ENCODE assay signal across 2 mouse cellular contexts in the genomic region with DNA sequence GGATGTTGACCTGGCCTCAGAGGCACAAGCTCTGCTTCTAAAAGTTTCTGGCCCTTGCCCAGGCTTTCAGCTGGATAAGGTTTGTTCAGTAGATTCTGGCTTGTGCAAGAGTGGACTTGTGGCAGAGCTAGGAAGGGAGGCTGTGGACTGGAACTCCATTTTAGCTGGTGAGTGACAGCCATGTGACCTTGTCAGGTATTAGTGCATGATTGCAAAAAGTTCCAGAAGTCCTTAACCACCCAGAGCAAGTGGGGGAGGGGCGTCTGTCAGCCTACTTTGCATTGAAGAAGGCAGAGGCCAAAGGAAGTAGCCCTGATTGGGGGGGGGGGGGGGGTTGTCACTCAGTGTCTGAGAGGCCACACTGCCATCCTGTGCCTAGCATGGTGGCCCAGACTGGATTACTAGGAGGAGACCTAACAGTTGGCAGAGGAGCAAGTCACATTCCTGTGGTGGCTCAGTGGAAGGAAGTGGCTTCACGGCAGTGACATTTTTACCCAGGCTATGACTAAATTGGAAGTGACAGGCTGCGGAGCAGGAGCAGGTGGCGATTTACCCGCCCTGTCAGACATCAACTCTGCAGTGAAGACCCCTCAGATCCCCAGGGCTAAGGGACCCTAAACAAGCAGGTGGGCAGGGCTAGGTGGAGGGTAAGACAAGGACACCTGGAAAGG.
TF ChIP-seq lines count a peak whose summit lies in the region.

No protein-coding gene starts in this region.

TF ChIP-seq in CH12.LX, 34 proteins besides CTCF, POLR2A, EP300 and RAD21 (continued from another document):
- TF ChIP-seq KAT2A (IDR thresholded peaks at IDR 0.05; ENCODE audit: insufficient replicate concordance, low read length) (no peak), ZC3H11A (IDR thresholded peaks at IDR 0.05; ENCODE audit: low read depth, low read length) (no peak), RCOR1 (conservative IDR thresholded peaks at IDR 0.05; ENCODE audit: low read depth, low read length) (no peak), MAZ (IDR thresholded peaks at IDR 0.05; ENCODE audit: low read depth, low read length) (no peak), ETS1 (conservative IDR thresholded peaks at IDR 0.05; ENCODE audit: low read depth, low read length) (no peak), GABPA (IDR thresholded peaks at IDR 0.05; ENCODE audit: insufficient replicate concordance, low read depth, low read length) (no peak)
TF ChIP-seq in CH12.LX: peak in this region for 0.

TF ChIP-seq in myocyte, 11 proteins besides CTCF, POLR2A, EP300 and RAD21 (continued from another document):
- no peak for TF ChIP-seq REST (IDR thresholded peaks at IDR 0.05; ENCODE audit: insufficient read depth, insufficient read length)
- peak; percentile 46 to 95 (median 56) for TF ChIP-seq MYOD1 (IDR thresholded peaks at IDR 0.05; ENCODE audit: control insufficient read depth in 1 of 3, insufficient read length in 2 of 3, low read depth in 2 of 3)
- TF ChIP-seq E2F4 (IDR thresholded peaks at IDR 0.05; ENCODE audit: insufficient read depth) = no peak
